Mouse (Mus musculus): ENCODE data around the gene Arhgef7. TPM values are rescaled to one million over a fixed set of nuclear protein-coding genes. Genes with fewer than 3 reads are reported as not detected.

Gene Arhgef7
- total RNA-seq, 2 experiments from 2014 or later: 129 to 140 TPM

GRCm38 (mm10) chr8:11830214-11831046 lies 102.9 kb downstream of the Arhgef7 start:
- intact Hi-C loops (cut with DNase I): loop anchor here (10.0 kb wide), 1 partner anchor 206 kb away; no protein-coding TSS in a partner anchor
- Histone ChIP-seq H3K27ac (no peak overlapping the region), H3K4me3 (no peak overlapping the region)
- DNase-seq (ENCODE audit: extremely low spot score in 1 of 2, low spot score in 2 of 2): peak in 1 of 2 experiments; percentile 8
- TF ChIP-seq CTCF (IDR thresholded peaks at IDR 0.05): no peak

GRCm38 (mm10) chr8:11831174-11831573 lies 103.7 kb downstream of the Arhgef7 start:
- Histone ChIP-seq H3K27ac (no peak overlapping the region), H3K4me3 (no peak overlapping the region)
- no peak for TF ChIP-seq CTCF (IDR thresholded peaks at IDR 0.05)

GRCm38 (mm10) chr8:11831939-11832338 lies 104.4 kb downstream of the Arhgef7 start:
- DNase-seq (ENCODE audit: extremely low spot score in 1 of 2, low spot score in 2 of 2): no peak
- no peak for TF ChIP-seq CTCF (IDR thresholded peaks at IDR 0.05)
- intact Hi-C loops (cut with DNase I): loop anchor here (10.0 kb wide), 1 partner anchor 207 kb away; no protein-coding TSS in a partner anchor

More at GRCm38 (mm10) chr8:11831174-11831573, 103.7 kb downstream of the Arhgef7 start:
- intact Hi-C loops (cut with DNase I): loop anchor here (10.0 kb wide), 1 partner anchor 206 kb away; no protein-coding TSS in a partner anchor
- DNase-seq (ENCODE audit: extremely low spot score in 1 of 2, low spot score in 2 of 2): no peak

GRCm38 (mm10) chr8:11833157-11833556 lies 105.6 kb downstream of the Arhgef7 start:
- no peak for DNase-seq (ENCODE audit: extremely low spot score in 1 of 2, low spot score in 2 of 2)
- H3K27ac ChIP-seq: no peak overlapping the region
- intact Hi-C loops (cut with DNase I): loop anchor here (10.0 kb wide), 1 partner anchor 208 kb away; no protein-coding TSS in a partner anchor
- TF ChIP-seq CTCF (IDR thresholded peaks at IDR 0.05): no peak
- no peak overlapping the region for H3K4me3 ChIP-seq

More at GRCm38 (mm10) chr8:11831939-11832338, 104.4 kb downstream of the Arhgef7 start:
- no peak overlapping the region for H3K4me3 ChIP-seq
- no peak overlapping the region for H3K27ac ChIP-seq

- TF ChIP-seq CTCF (IDR thresholded peaks at IDR 0.05): no peak
- intact Hi-C loops (cut with DNase I): loop anchor here (10.0 kb wide), 1 partner anchor 209 kb away; no protein-coding TSS in a partner anchor
- no peak for DNase-seq (ENCODE audit: extremely low spot score in 1 of 2, low spot score in 2 of 2)
- Histone ChIP-seq H3K27ac (no peak overlapping the region; the same call in 1 of the 2 replicates), H3K4me3 (no peak overlapping the region)
Observed at GRCm38 (mm10) chr8:11834200-11834599, 106.7 kb downstream of the Arhgef7 start.

GRCm38 (mm10) chr8:11834691-11835090 lies 107.2 kb downstream of the Arhgef7 start:
- DNase-seq (ENCODE audit: extremely low spot score in 1 of 2, low spot score in 2 of 2): no peak
- Histone ChIP-seq H3K27ac (no peak overlapping the region), H3K4me3 (no peak overlapping the region)
- intact Hi-C loops (cut with DNase I): loop anchor here (10.0 kb wide), 1 partner anchor 210 kb away; no protein-coding TSS in a partner anchor
- no peak for TF ChIP-seq CTCF (IDR thresholded peaks at IDR 0.05)

GRCm38 (mm10) chr8:11840174-11840573 lies 112.7 kb downstream of the Arhgef7 start, which contains the start of gene Tex29:
Tex29 (plus strand) TSS chr8:11840474.
- intact Hi-C loops (cut with DNase I): no loop called here
- H3K4me3 ChIP-seq: no peak within 1 kb of the TSS
- no peak within 1 kb of the TSS for H3K27ac ChIP-seq
- no peak for DNase-seq (ENCODE audit: extremely low spot score in 1 of 2, low spot score in 2 of 2)
- no peak for TF ChIP-seq CTCF (IDR thresholded peaks at IDR 0.05)

GRCm38 (mm10) chr8:11841571-11841970 lies 114.0 kb downstream of the Arhgef7 start:
- Histone ChIP-seq H3K27ac (no peak overlapping the region), H3K4me3 (no peak overlapping the region)
- TF ChIP-seq CTCF (IDR thresholded peaks at IDR 0.05): no peak
- no peak for DNase-seq (ENCODE audit: extremely low spot score in 1 of 2, low spot score in 2 of 2)
- intact Hi-C loops (cut with DNase I): no loop called here

- Histone ChIP-seq H3K4me3 (no peak overlapping the region), H3K27ac (no peak overlapping the region)
- intact Hi-C loops (cut with DNase I): no loop called here
- TF ChIP-seq CTCF (IDR thresholded peaks at IDR 0.05): no peak
- DNase-seq (ENCODE audit: extremely low spot score in 1 of 2, low spot score in 2 of 2): no peak
Observed at GRCm38 (mm10) chr8:11842757-11843156, 115.2 kb downstream of the Arhgef7 start.

- Histone ChIP-seq H3K4me3 (no peak overlapping the region), H3K27ac (no peak overlapping the region)
- intact Hi-C loops (cut with DNase I): no loop called here
- no peak for DNase-seq (ENCODE audit: extremely low spot score in 1 of 2, low spot score in 2 of 2)
- TF ChIP-seq CTCF (IDR thresholded peaks at IDR 0.05): no peak
Observed at GRCm38 (mm10) chr8:11843677-11844315, 116.3 kb downstream of the Arhgef7 start.

- Histone ChIP-seq H3K27ac (no peak overlapping the region), H3K4me3 (no peak overlapping the region)
- no peak for DNase-seq (ENCODE audit: extremely low spot score in 1 of 2, low spot score in 2 of 2)
- intact Hi-C loops (cut with DNase I): no loop called here
- TF ChIP-seq CTCF (IDR thresholded peaks at IDR 0.05): no peak
Observed at GRCm38 (mm10) chr8:11844316-11844685, 116.8 kb downstream of the Arhgef7 start.

GRCm38 (mm10) chr8:11846807-11847206 lies 119.3 kb downstream of the Arhgef7 start:
- DNase-seq (ENCODE audit: extremely low spot score in 1 of 2, low spot score in 2 of 2): no peak
- Histone ChIP-seq H3K4me3 (no peak overlapping the region), H3K27ac (no peak overlapping the region)
- intact Hi-C loops (cut with DNase I): loop anchor here (5.0 kb wide), 1 partner anchor 75 kb away; no protein-coding TSS in a partner anchor
- TF ChIP-seq CTCF (IDR thresholded peaks at IDR 0.05): no peak

Data from left cerebral cortex, adult 2 months (tissue).